Mouse (Mus musculus) stomach, embryonic 16.5 days (tissue): Measurements from ENCODE around the gene Vav2. TPM values are rescaled to one million over a fixed set of nuclear protein-coding genes. Genes with fewer than 3 reads are reported as not detected.

Experiments used
- ATAC-seq: fragments of 200-750 bp; cut with Nextera tagmentation; 2 replicates; pipeline ENCODE4 v1.8.0; 2017; ENCODE audit warnings: moderate number of reproducible peaks, moderate TSS enrichment; ENCODE audit not compliant: insufficient read depth, low FRiP score
- H3K27ac ChIP-seq: fragments of 300-500 bp; sonication (generic); 2 replicates; pipeline ENCODE4 v1.5.1; 2014; ENCODE audit warnings: low read length
- H3K27me3 ChIP-seq: fragments of 300-500 bp; sonication (generic); 2 replicates; pipeline ENCODE4 v1.6.1; 2014; ENCODE audit warnings: low read length, control low read depth, mixed read lengths; ENCODE audit not compliant: control insufficient read depth, insufficient read depth
- H3K36me3 ChIP-seq: fragments of 300-500 bp; sonication (generic); 2 replicates; pipeline ENCODE4 v1.6.1; 2014; ENCODE audit warnings: low read length; ENCODE audit not compliant: control insufficient read depth, insufficient read depth
- H3K4me1 ChIP-seq: fragments of 300-500 bp; sonication (generic); 2 replicates; pipeline ENCODE4 v1.6.1; 2014; ENCODE audit warnings: low read length, control low read depth, mixed read lengths; ENCODE audit not compliant: control insufficient read depth, insufficient read depth
- H3K4me2 ChIP-seq: fragments of 300-500 bp; sonication (generic); 2 replicates; pipeline ENCODE4 v1.6.1; 2014; ENCODE audit warnings: low read depth, low read length, mixed read lengths
- H3K4me3 ChIP-seq: fragments of 300-500 bp; sonication (generic); replicated peaks from 2 replicates; pipeline ENCODE4 v1.5.1; 2014; ENCODE audit warnings: mild to moderate bottlenecking, low read length
- H3K9ac ChIP-seq: fragments of 300-500 bp; sonication (generic); 2 replicates; pipeline ENCODE4 v1.6.1; 2014; ENCODE audit warnings: low read length
- H3K9me3 ChIP-seq: fragments of 300-500 bp; sonication (generic); replicated peaks from 2 replicates; pipeline ENCODE4 v1.6.1; 2016; ENCODE audit warnings: low read length, control low read depth; ENCODE audit not compliant: control insufficient read depth
- WGBS: fragments of 180-500 bp; shearing (Covaris S2); extraction: QIAGEN DNeasy Blood & Tissue Kit; methylation state at CpG from one replicate; pipeline ENCODE4 v1.1.7; 2014; 5-methylcytosine and 5-hydroxymethylcytosine counted together
- polyA plus RNA-seq: library from polyadenylated mRNA; unstranded; fragments of >200 nt; fragmentation: Nextera tagmentation; extraction: Ambion mirVana; gene quantifications from 2 replicates; pipeline ENCODE4 v1.2.1, GENCODE M21; 2015

Gene Vav2
- polyA plus RNA-seq, 1 experiment from 2014 or later = 6.8 TPM

GRCm38 (mm10) chr2:27328613-27329041 is 98.2 kb downstream of the Vav2 start:
- ATAC-seq = 0 out of 2 replicates have a peak, but pooled peaks have one; percentile 20
- Histone ChIP-seq H3K27ac (no peak overlapping the region), H3K27me3 (no peaks in the 10 kb centered on the region), H3K4me2 (no peak overlapping the region), H3K9ac (no peak overlapping the region), H3K36me3 (no peaks in the 10 kb centered on the region), H3K4me3 (no peak overlapping the region), H3K9me3 (no peaks in the 10 kb centered on the region), H3K4me1 (peaks cover 44% of the 10 kb centered on the region)

GRCm38 (mm10) chr2:27327886-27328285 is 98.9 kb downstream of the Vav2 start:
- Histone ChIP-seq H3K27me3 (no peaks in the 10 kb centered on the region), H3K4me1 (peaks cover 50% of the 10 kb centered on the region), H3K36me3 (no peaks in the 10 kb centered on the region), H3K4me2 (no peak overlapping the region), H3K9ac (no peak overlapping the region), H3K9me3 (no peaks in the 10 kb centered on the region), H3K4me3 (no peak overlapping the region), H3K27ac (no peak overlapping the region)
- 72% methylated on average over 4 of the region's 4 CpGs for WGBS
- no peak for ATAC-seq

- WGBS = 33% methylated on average over 6 of the region's 6 CpGs
- Histone ChIP-seq H3K9me3 (no peaks in the 10 kb centered on the region), H3K4me2 (no peak overlapping the region), H3K27ac (no peak overlapping the region), H3K27me3 (no peaks in the 10 kb centered on the region), H3K9ac (no peak overlapping the region), H3K4me1 (peaks cover 53% of the 10 kb centered on the region), H3K36me3 (no peaks in the 10 kb centered on the region), H3K4me3 (no peak overlapping the region)
- ATAC-seq = 0 out of 2 replicates have a peak, but pooled peaks have one; percentile 34
Measured at GRCm38 (mm10) chr2:27327076-27327475, 99.8 kb downstream of the Vav2 start.

GRCm38 (mm10) chr2:27326357-27326756 is 100.5 kb downstream of the Vav2 start:
- Histone ChIP-seq H3K4me3 (no peak overlapping the region), H3K9me3 (no peaks in the 10 kb centered on the region), H3K4me2 (no peak overlapping the region), H3K9ac (no peak overlapping the region), H3K27ac (no peak overlapping the region), H3K27me3 (no peaks in the 10 kb centered on the region), H3K4me1 (peaks cover 47% of the 10 kb centered on the region), H3K36me3 (no peaks in the 10 kb centered on the region)
- ATAC-seq = no peak
- WGBS = 71% methylated on average over 7 of the region's 7 CpGs

- H3K27ac ChIP-seq = no peak overlapping the region; the same call in 1 of the 2 replicates
- WGBS = 28% methylated on average over 2 of the region's 2 CpGs
- H3K36me3 ChIP-seq = no peaks in the 10 kb centered on the region
- H3K27me3 ChIP-seq = no peaks in the 10 kb centered on the region
- H3K9me3 ChIP-seq = no peaks in the 10 kb centered on the region
- peaks cover 47% of the 10 kb centered on the region for H3K4me1 ChIP-seq
- H3K9ac ChIP-seq = no peak overlapping the region
- no peak for ATAC-seq
- H3K4me3 ChIP-seq = no peak overlapping the region
- H3K4me2 ChIP-seq = no peak overlapping the region
Measured at GRCm38 (mm10) chr2:27324690-27325089, 102.1 kb downstream of the Vav2 start.

- no peak for ATAC-seq
- WGBS = 41% methylated on average over 6 of the region's 6 CpGs
- H3K4me1 ChIP-seq = peaks cover 26% of the 10 kb centered on the region
- H3K9ac ChIP-seq = no peak overlapping the region
- no peak overlapping the region for H3K4me2 ChIP-seq
- no peaks in the 10 kb centered on the region for H3K9me3 ChIP-seq
- H3K27ac ChIP-seq = no peak overlapping the region
- H3K27me3 ChIP-seq = no peaks in the 10 kb centered on the region
- no peaks in the 10 kb centered on the region for H3K36me3 ChIP-seq
- H3K4me3 ChIP-seq = no peak overlapping the region
Measured at GRCm38 (mm10) chr2:27321431-27321875, 105.4 kb downstream of the Vav2 start.

GRCm38 (mm10) chr2:27320820-27321219 is 106.0 kb downstream of the Vav2 start:
- Histone ChIP-seq H3K27ac (no peak overlapping the region), H3K4me3 (no peak overlapping the region), H3K9ac (no peak overlapping the region), H3K36me3 (no peaks in the 10 kb centered on the region), H3K9me3 (no peaks in the 10 kb centered on the region), H3K4me2 (no peak overlapping the region), H3K27me3 (no peaks in the 10 kb centered on the region), H3K4me1 (peaks cover 24% of the 10 kb centered on the region)
- ATAC-seq = no peak
- WGBS = 71% methylated on average over 8 of the region's 8 CpGs

- no peaks in the 10 kb centered on the region for H3K27me3 ChIP-seq
- H3K9ac ChIP-seq = no peak overlapping the region
- H3K4me2 ChIP-seq = no peak overlapping the region
- WGBS = 65% methylated on average over 4 of the region's 4 CpGs
- ATAC-seq = no peak
- H3K9me3 ChIP-seq = no peaks in the 10 kb centered on the region
- no peak overlapping the region for H3K4me3 ChIP-seq
- no peak overlapping the region for H3K27ac ChIP-seq
- no peaks in the 10 kb centered on the region for H3K36me3 ChIP-seq
- H3K4me1 ChIP-seq = peaks cover 8% of the 10 kb centered on the region
Measured at GRCm38 (mm10) chr2:27318606-27319005, 108.2 kb downstream of the Vav2 start.

GRCm38 (mm10) chr2:27318197-27318596 is 108.6 kb downstream of the Vav2 start:
- ATAC-seq = no peak
- no peak overlapping the region for H3K4me3 ChIP-seq
- H3K9me3 ChIP-seq = no peaks in the 10 kb centered on the region
- no peaks in the 10 kb centered on the region for H3K36me3 ChIP-seq
- peaks cover 4% of the 10 kb centered on the region for H3K4me1 ChIP-seq
- H3K9ac ChIP-seq = no peak overlapping the region
- 18% methylated on average over 1 of the region's 1 CpGs for WGBS
- no peak overlapping the region for H3K27ac ChIP-seq
- no peaks in the 10 kb centered on the region for H3K27me3 ChIP-seq
- H3K4me2 ChIP-seq = no peak overlapping the region

- Histone ChIP-seq H3K27me3 (no peaks in the 10 kb centered on the region), H3K36me3 (no peaks in the 10 kb centered on the region), H3K9me3 (no peaks in the 10 kb centered on the region), H3K9ac (no peak overlapping the region), H3K27ac (no peak overlapping the region), H3K4me3 (no peak overlapping the region), H3K4me2 (no peak overlapping the region), H3K4me1 (no peaks in the 10 kb centered on the region; the same call in 1 of the 2 replicates)
- ATAC-seq = no peak
- WGBS = 88% methylated on average over 5 of the region's 5 CpGs
Measured at GRCm38 (mm10) chr2:27316167-27316566, 110.7 kb downstream of the Vav2 start.
